Mouse (Mus musculus) CH12.LX (cell line): ENCODE measurements around the gene Foxm1. TPM values are rescaled to one million over a fixed set of nuclear protein-coding genes. Genes with fewer than 3 reads are reported as not detected.

Source experiments
- DNase-seq: peaks from one replicate; pipeline ENCODE4 v3.0.0-alpha.2; 2013; ENCODE audit errors: extremely low read depth
- H3K27ac ChIP-seq: 2 replicates; pipeline ENCODE4 v1.5.1; 2012; ENCODE audit warnings: low read depth, mild to moderate bottlenecking, control low read depth, moderate library complexity; ENCODE audit not compliant: insufficient read depth
- H3K27me3 ChIP-seq: replicated peaks from 2 replicates; pipeline ENCODE3; 2012; ENCODE audit warnings: inconsistent platforms
- H3K36me3 ChIP-seq, 2 experiments: replicated peaks in 1 of 2; 2 replicates each; pipeline versions ENCODE3 to v1.6.1; 2012; ENCODE audit warnings: inconsistent platforms in 1 of 2, low read length in 1 of 2, mild to moderate bottlenecking in 1 of 2, mixed read lengths in 1 of 2, moderate library complexity in 1 of 2; ENCODE audit not compliant: control insufficient read depth in 1 of 2, insufficient read depth in 1 of 2
- H3K4me1 ChIP-seq, 2 experiments: 2 replicates each; pipeline ENCODE4 v1.6.1; 2012; ENCODE audit warnings: inconsistent platforms in 1 of 2, moderate library complexity in 1 of 2; ENCODE audit not compliant: insufficient read depth in 2 of 2, control insufficient read depth in 1 of 2
- H3K4me2 ChIP-seq: 2 replicates; pipeline ENCODE4 v1.6.1; 2012; ENCODE audit warnings: low read depth, mild to moderate bottlenecking, control low read depth; ENCODE audit not compliant: poor library complexity, insufficient read depth, severe bottlenecking
- H3K4me3 ChIP-seq, 3 experiments: fragments of 150-350 bp in 1 of 3; sonication (generic) in 1 of 3; replicated peaks in 1 of 3; 2 replicates each; pipeline versions ENCODE3 to v1.5.1; 2011 to 2012; ENCODE audit warnings: low read depth in 2 of 3, low read length in 2 of 3, mild to moderate bottlenecking in 2 of 3, moderate library complexity in 2 of 3, control low read depth in 1 of 3, improper control_type of control experiment in 1 of 3, inconsistent platforms in 1 of 3, mixed read lengths in 1 of 3; ENCODE audit not compliant: poor library complexity in 1 of 3
- H3K79me2 ChIP-seq: replicated peaks from 2 replicates; pipeline ENCODE4 v1.6.1; 2012; ENCODE audit warnings: mild to moderate bottlenecking, moderate library complexity; ENCODE audit not compliant: control insufficient read depth, poor library complexity, insufficient read depth, severe bottlenecking; ENCODE audit errors: extremely low read depth
- H3K9ac ChIP-seq: 2 replicates; pipeline ENCODE4 v1.6.1; 2012; ENCODE audit warnings: low read depth, mild to moderate bottlenecking, control low read depth, moderate library complexity; ENCODE audit not compliant: insufficient read depth
- H3K9me3 ChIP-seq: replicated peaks from 2 replicates; pipeline ENCODE3; 2012; ENCODE audit warnings: low read length, inconsistent platforms, mixed read lengths
- BHLHE40 ChIP-seq: IDR thresholded peaks from 2 replicates; pipeline ENCODE4 v1.6.1; 2011; ENCODE audit warnings: mild to moderate bottlenecking, low read depth, low read length, improper control_type of control experiment
- CHD1 ChIP-seq: IDR thresholded peaks from 2 replicates; pipeline ENCODE4 v1.6.1; 2012; ENCODE audit warnings: low read depth, low read length, improper control_type of control experiment, inconsistent platforms
- CHD2 ChIP-seq: IDR thresholded peaks from 2 replicates; pipeline ENCODE4 v1.6.1; 2011; ENCODE audit warnings: low read length, improper control_type of control experiment
- CTCF ChIP-seq, 2 experiments: IDR thresholded peaks in 1 of 2; conservative IDR thresholded peaks in 1 of 2; 2 replicates each; pipeline ENCODE4 v1.5.1; 2011 to 2012; ENCODE audit warnings: low read depth in 2 of 2, low read length in 2 of 2, improper control_type of control experiment in 1 of 2, inconsistent platforms in 1 of 2, mild to moderate bottlenecking in 1 of 2, moderate library complexity in 1 of 2
- E2F4 ChIP-seq: IDR thresholded peaks from 2 replicates; pipeline ENCODE4 v1.6.1; 2011; ENCODE audit warnings: low read depth, low read length, improper control_type of control experiment; ENCODE audit not compliant: insufficient replicate concordance
- ELF1 ChIP-seq: IDR thresholded peaks from 2 replicates; pipeline ENCODE4 v1.6.1; 2014; ENCODE audit warnings: low read depth, mild to moderate bottlenecking, inconsistent platforms, low read length, improper control_type of control experiment
- EP300 ChIP-seq: IDR thresholded peaks from 2 replicates; pipeline ENCODE4 v1.6.1; 2011; ENCODE audit warnings: low read length, improper control_type of control experiment
- ETS1 ChIP-seq: conservative IDR thresholded peaks from 2 replicates; pipeline ENCODE4 v1.6.1; 2012; ENCODE audit warnings: low read depth, mild to moderate bottlenecking, inconsistent platforms, low read length, improper control_type of control experiment, moderate library complexity
- GABPA ChIP-seq: IDR thresholded peaks from 2 replicates; pipeline ENCODE4 v1.6.1; 2012; ENCODE audit warnings: low read depth, low read length, improper control_type of control experiment, inconsistent platforms; ENCODE audit not compliant: insufficient replicate concordance
- HCFC1 ChIP-seq: IDR thresholded peaks from 2 replicates; pipeline ENCODE4 v1.6.1; 2012; ENCODE audit warnings: low read depth, mild to moderate bottlenecking, inconsistent platforms, low read length, improper control_type of control experiment
- IRF4 ChIP-seq: IDR thresholded peaks from 2 replicates; pipeline ENCODE4 v1.6.1; 2014; ENCODE audit warnings: low read depth, mild to moderate bottlenecking, inconsistent platforms, low read length, improper control_type of control experiment
- JUN ChIP-seq: IDR thresholded peaks from 2 replicates; pipeline ENCODE4 v1.6.1; 2011; ENCODE audit warnings: low read depth, mild to moderate bottlenecking, low read length, improper control_type of control experiment, moderate library complexity; ENCODE audit not compliant: insufficient read depth
- JUND ChIP-seq: conservative IDR thresholded peaks from 2 replicates; pipeline ENCODE4 v1.6.1; 2011; ENCODE audit warnings: low read depth, low read length, improper control_type of control experiment
- KAT2A ChIP-seq: IDR thresholded peaks from 2 replicates; pipeline ENCODE4 v1.6.1; 2012; ENCODE audit warnings: low read length, improper control_type of control experiment, inconsistent platforms; ENCODE audit not compliant: insufficient replicate concordance
- MAFK ChIP-seq: IDR thresholded peaks from 2 replicates; pipeline ENCODE4 v1.6.1; 2011; ENCODE audit warnings: low read length, improper control_type of control experiment; ENCODE audit not compliant: insufficient replicate concordance
- MAX ChIP-seq: IDR thresholded peaks from 2 replicates; pipeline ENCODE4 v1.6.1; 2011; ENCODE audit warnings: low read length, improper control_type of control experiment
- MAZ ChIP-seq: IDR thresholded peaks from 2 replicates; pipeline ENCODE4 v1.6.1; 2012; ENCODE audit warnings: low read depth, mild to moderate bottlenecking, inconsistent platforms, low read length, improper control_type of control experiment, moderate library complexity
- MEF2A ChIP-seq: IDR thresholded peaks from 2 replicates; pipeline ENCODE4 v1.6.1; 2014; ENCODE audit warnings: low read depth, mild to moderate bottlenecking, inconsistent platforms, low read length, improper control_type of control experiment, borderline replicate concordance
- MXI1 ChIP-seq: IDR thresholded peaks from 2 replicates; pipeline ENCODE4 v1.6.1; 2011; ENCODE audit warnings: mild to moderate bottlenecking, low read depth, low read length, improper control_type of control experiment
- MYC ChIP-seq: IDR thresholded peaks from 2 replicates; pipeline ENCODE4 v1.6.1; 2011; ENCODE audit warnings: low read depth, mild to moderate bottlenecking, improper control_type of control experiment, low read length
- NELFE ChIP-seq: IDR thresholded peaks from 2 replicates; pipeline ENCODE4 v1.6.1; 2011; ENCODE audit warnings: low read depth, low read length, improper control_type of control experiment
- NRF1 ChIP-seq: IDR thresholded peaks from 2 replicates; pipeline ENCODE4 v1.6.1; 2014; ENCODE audit warnings: low read depth, mild to moderate bottlenecking, inconsistent platforms, low read length, improper control_type of control experiment, moderate library complexity
- PAX5 ChIP-seq: IDR thresholded peaks from 2 replicates; pipeline ENCODE4 v1.6.1; 2012; ENCODE audit warnings: low read length, inconsistent platforms, mixed read lengths
- POLR2A ChIP-seq: IDR thresholded peaks from 2 replicates; pipeline ENCODE4 v1.6.1; 2011; ENCODE audit warnings: low read depth, mild to moderate bottlenecking, improper control_type of control experiment, low read length
- POLR2AphosphoS2 ChIP-seq: IDR thresholded peaks from 2 replicates; pipeline ENCODE4 v1.6.1; 2011; ENCODE audit warnings: low read depth, low read length, improper control_type of control experiment
- RAD21 ChIP-seq: IDR thresholded peaks from 2 replicates; pipeline ENCODE4 v1.6.1; 2011; ENCODE audit warnings: low read depth, mild to moderate bottlenecking, low read length, improper control_type of control experiment, moderate library complexity
- RCOR1 ChIP-seq: conservative IDR thresholded peaks from 2 replicates; pipeline ENCODE4 v1.6.1; 2012; ENCODE audit warnings: low read depth, mild to moderate bottlenecking, inconsistent platforms, low read length, improper control_type of control experiment
- SIN3A ChIP-seq: IDR thresholded peaks from 2 replicates; pipeline ENCODE4 v1.6.1; 2012; ENCODE audit warnings: low read length, improper control_type of control experiment, inconsistent platforms
- SMC3 ChIP-seq: IDR thresholded peaks from 2 replicates; pipeline ENCODE4 v1.6.1; 2011; ENCODE audit warnings: low read depth, low read length, improper control_type of control experiment
- TBP ChIP-seq: conservative IDR thresholded peaks from 2 replicates; pipeline ENCODE4 v1.6.1; 2011; ENCODE audit warnings: low read depth, low read length, improper control_type of control experiment
- TCF12 ChIP-seq: IDR thresholded peaks from 2 replicates; pipeline ENCODE4 v1.6.1; 2014; ENCODE audit warnings: low read depth, mild to moderate bottlenecking, inconsistent platforms, low read length, improper control_type of control experiment
- UBTF ChIP-seq: IDR thresholded peaks from 2 replicates; pipeline ENCODE4 v1.6.1; 2012; ENCODE audit warnings: low read depth, mild to moderate bottlenecking, inconsistent platforms, low read length, improper control_type of control experiment, moderate library complexity
- USF1 ChIP-seq: IDR thresholded peaks from 2 replicates; pipeline ENCODE4 v1.6.1; 2014; ENCODE audit warnings: low read depth, mild to moderate bottlenecking, inconsistent platforms, low read length, improper control_type of control experiment
- USF2 ChIP-seq: conservative IDR thresholded peaks from 2 replicates; pipeline ENCODE4 v1.6.1; 2011; ENCODE audit warnings: low read depth, low read length, improper control_type of control experiment
- ZC3H11A ChIP-seq: IDR thresholded peaks from 2 replicates; pipeline ENCODE4 v1.6.1; 2012; ENCODE audit warnings: low read depth, mild to moderate bottlenecking, inconsistent platforms, low read length, improper control_type of control experiment
- ZKSCAN1 ChIP-seq: IDR thresholded peaks from 2 replicates; pipeline ENCODE4 v1.6.1; 2012; ENCODE audit warnings: low read depth, inconsistent platforms, low read length, improper control_type of control experiment, borderline replicate concordance
- ZMIZ1 ChIP-seq: IDR thresholded peaks from 2 replicates; pipeline ENCODE4 v1.6.1; 2012; ENCODE audit warnings: low read depth, mild to moderate bottlenecking, inconsistent platforms, low read length, improper control_type of control experiment
- ZNF384 ChIP-seq: IDR thresholded peaks from 2 replicates; pipeline ENCODE4 v1.6.1; 2012; ENCODE audit warnings: low read depth, low read length, improper control_type of control experiment, inconsistent platforms
- dilution Hi-C: fragments of 300-500 bp; cut with MboI; formaldehyde crosslinking; loops from 2 replicates; pipeline ENCODE4 v1.14.3; 2020; ENCODE audit warnings: low sequenced_read_pairs; ENCODE audit not compliant: extremely low pct_unique_long_range_greater_than_20kb, extremely low pct_ligation_motif_present
- in situ Hi-C: fragments of 300-500 bp; cut with MboI; formaldehyde crosslinking; loops from 3 replicates; pipeline ENCODE4 v1.14.3; 2019; ENCODE audit warnings: low sequenced_read_pairs, low pct_ligation_motif_present, low pct_unique_long_range_greater_than_20kb, mixed read lengths
- polyA plus RNA-seq: library from polyadenylated mRNA; unstranded; fragments of >175 nt; gene quantifications from 2 replicates; pipeline ENCODE4 v1.2.1, GENCODE M21; 2012; ENCODE audit warnings: low read depth; ENCODE audit not compliant: insufficient read length
- total RNA-seq, 2 experiments: library from RNA; depleted of rRNA; stranded (reverse); fragments of 300-350 nt in 1 of 2; fragments of >200 nt in 1 of 2; gene quantifications; 2 replicates each; pipeline ENCODE4 v1.2.3; 2012 to 2014

Foxm1 gene
- total and polyA plus RNA-seq, 3 experiments = 6.0 to 41.0 (median 16.8) TPM

DNA sequence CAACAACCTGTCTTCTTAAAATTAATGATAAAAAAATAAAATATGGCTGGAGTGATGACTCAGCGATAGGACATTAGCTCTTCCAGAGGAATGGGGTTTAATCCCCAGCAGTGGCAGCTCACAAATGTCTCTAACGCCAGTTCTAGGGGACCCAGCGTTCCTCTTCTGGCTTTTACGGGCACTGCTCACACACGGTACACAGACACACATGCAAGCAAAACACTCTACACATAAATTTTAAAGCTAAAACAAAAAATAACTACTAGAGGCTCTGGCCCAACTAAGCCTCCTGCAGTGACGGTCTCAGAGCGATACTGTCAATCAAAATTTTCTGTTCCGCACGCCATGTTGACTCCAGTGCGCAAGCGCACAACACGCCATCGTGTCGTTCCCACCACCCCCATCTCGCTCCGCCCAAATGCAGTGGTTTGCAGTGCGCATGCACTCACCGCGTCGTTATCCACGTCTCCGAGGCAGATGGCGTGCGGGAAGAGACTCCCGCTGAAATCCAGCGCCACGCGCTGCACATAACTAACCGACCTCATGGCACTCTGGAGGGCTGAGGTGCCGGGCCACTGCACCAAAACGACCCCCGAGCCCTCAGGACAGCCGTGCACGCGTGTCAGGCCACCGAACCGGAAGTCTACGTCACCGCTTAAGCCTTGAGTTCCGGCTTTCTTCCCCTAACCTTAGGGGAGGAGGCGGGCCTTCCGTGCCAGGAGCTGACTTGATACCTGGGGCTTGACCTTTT is 61.7 kb downstream of the Foxm1 start, which contains the start of gene Itfg2:
Itfg2 (minus strand) TSS at position 663 of the 751 bp plus-strand sequence.
- DNase-seq = peak; percentile 96
- Histone ChIP-seq H3K4me2 (peak within 1 kb of the TSS; percentile 100), H3K27me3 (no peaks in the 10 kb centered on the region), H3K9ac (peak within 1 kb of the TSS; percentile 94), H3K9me3 (no peaks in the 10 kb centered on the region), H3K36me3 (peaks cover 4 to 44% of the 10 kb centered on the region in 2 experiments), H3K79me2 (peaks cover 21% of the 10 kb centered on the region), H3K4me1 (peaks cover 0 to 16% of the 10 kb centered on the region in 2 experiments; a peak in 2 of 4 replicates), H3K27ac (peak within 1 kb of the TSS; percentile 80), H3K4me3 (peak within 1 kb of the TSS; percentile 62 to 91 (median 72))
- peak; percentile 81 for TF ChIP-seq NELFE
- peak; percentile 93 for TF ChIP-seq POLR2AphosphoS2
- TF ChIP-seq MXI1 = no peak; the same call in 1 of the 2 replicates
- TF ChIP-seq JUND = 0 out of 2 replicates have a peak, but pooled peaks have one; percentile 28
- peak; percentile 79 for TF ChIP-seq HCFC1
- TF ChIP-seq NRF1 = peak; percentile 94
- peak; percentile 77 for TF ChIP-seq TBP
- peak; percentile 92 for TF ChIP-seq MAX
- peak; percentile 49; the same call in 1 of the 2 replicates for TF ChIP-seq CHD2
- TF ChIP-seq ETS1 = 0 out of 2 replicates have a peak, but pooled peaks have one; percentile 5
- TF ChIP-seq ZMIZ1 = no peak; the same call in 1 of the 2 replicates
- peak; percentile 78 for TF ChIP-seq BHLHE40
- peak; percentile 49; the same call in 1 of the 2 replicates for TF ChIP-seq SIN3A
- no peak for TF ChIP-seq ZNF384
- TF ChIP-seq MAFK = peak; percentile 76
- TF ChIP-seq RAD21 = no peak
- TF ChIP-seq CHD1 = no peak
- peak; percentile 11; the same call in 1 of the 2 replicates for TF ChIP-seq IRF4
- no peak for TF ChIP-seq MEF2A
- TF ChIP-seq ELF1 = peak; percentile 89
- no peak for TF ChIP-seq ZKSCAN1
- peak; percentile 97 for TF ChIP-seq MYC
- TF ChIP-seq EP300 = no peak
- no peak for TF ChIP-seq CTCF (conservative IDR thresholded peaks at IDR 0.05 in 1 of 2, IDR thresholded peaks at IDR 0.05 in 1 of 2; ENCODE audit: low read depth in 2 of 2, low read length in 2 of 2)
- TF ChIP-seq GABPA = no peak; the same call in 1 of the 2 replicates
- TF ChIP-seq USF2 = no peak
- TF ChIP-seq UBTF = no peak
- no peak for TF ChIP-seq PAX5
- peak; percentile 43; the same call in 1 of the 2 replicates for TF ChIP-seq KAT2A
- no peak for TF ChIP-seq ZC3H11A
- peak; percentile 82 for TF ChIP-seq TCF12
- TF ChIP-seq MAZ = no peak
- peak; percentile 88 for TF ChIP-seq POLR2A
- TF ChIP-seq JUN = peak; percentile 24; the same call in 1 of the 2 replicates
- no peak for TF ChIP-seq RCOR1
- no peak for TF ChIP-seq USF1
- no peak for TF ChIP-seq E2F4
- no peak for TF ChIP-seq SMC3
- dilution Hi-C loops = no loop called here
- in situ Hi-C loops = no loop called here
